Mouse (Mus musculus): Measurements from ENCODE around the gene Fras1.

The Fras1 gene

DNA sequence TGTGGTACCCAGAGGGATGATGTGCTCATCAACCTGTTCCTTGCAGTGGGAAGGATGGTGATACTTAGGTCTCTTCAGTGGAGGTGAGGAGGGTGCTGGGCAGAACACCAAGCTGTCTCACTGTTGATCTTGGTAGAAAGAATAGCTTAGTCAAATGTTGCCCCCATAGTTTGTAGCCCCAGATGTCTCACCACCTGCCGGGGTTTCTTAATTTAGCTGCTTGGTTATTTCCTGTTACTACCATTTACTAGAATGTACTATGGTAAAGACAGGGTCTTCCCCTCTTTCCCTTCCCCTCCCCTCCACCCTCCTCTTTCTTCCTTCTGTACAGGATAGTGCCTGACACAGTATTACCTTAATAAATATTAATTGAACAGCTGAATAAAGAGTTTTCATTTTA lies 118.7 kb downstream of the Fras1 start:
- DNase-seq, result no peak

DNA sequence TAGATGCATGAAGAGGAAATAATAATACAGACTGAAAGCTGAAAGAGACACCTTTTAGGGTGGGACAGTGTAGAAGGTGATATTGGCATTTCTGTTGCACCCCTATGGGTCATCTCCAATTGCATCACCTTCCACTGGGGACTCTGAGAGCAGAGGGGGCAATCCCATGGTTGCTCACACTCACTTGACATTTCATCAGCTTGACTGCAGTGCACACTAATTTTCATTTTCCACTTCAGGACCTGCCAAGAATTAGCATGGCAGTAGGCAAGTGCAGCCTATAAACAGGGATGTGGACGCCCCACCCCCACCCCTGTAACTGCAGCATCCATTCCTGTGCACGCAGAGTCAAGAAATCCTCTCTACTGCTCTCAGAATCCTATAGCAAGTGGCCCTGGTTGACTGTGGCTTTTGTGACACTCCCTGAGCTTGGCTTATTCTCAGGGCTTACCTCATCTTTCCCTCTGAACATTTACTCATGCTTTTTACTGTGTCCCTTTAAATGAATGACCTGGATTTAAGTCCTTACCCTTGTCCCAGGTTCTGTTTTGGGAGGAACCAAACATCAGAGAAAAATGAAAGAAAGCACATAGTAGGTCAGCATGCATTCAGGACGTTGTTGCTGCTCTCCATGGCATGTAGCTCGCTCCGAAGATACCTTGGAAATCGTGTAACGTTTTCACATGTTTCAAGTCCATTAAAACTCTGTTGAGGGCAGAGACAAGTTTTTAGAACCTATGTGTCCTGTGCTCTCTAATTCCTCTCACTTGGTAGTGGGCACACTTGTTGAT lies 120.9 kb downstream of the Fras1 start:
- no peak for DNase-seq

DNA sequence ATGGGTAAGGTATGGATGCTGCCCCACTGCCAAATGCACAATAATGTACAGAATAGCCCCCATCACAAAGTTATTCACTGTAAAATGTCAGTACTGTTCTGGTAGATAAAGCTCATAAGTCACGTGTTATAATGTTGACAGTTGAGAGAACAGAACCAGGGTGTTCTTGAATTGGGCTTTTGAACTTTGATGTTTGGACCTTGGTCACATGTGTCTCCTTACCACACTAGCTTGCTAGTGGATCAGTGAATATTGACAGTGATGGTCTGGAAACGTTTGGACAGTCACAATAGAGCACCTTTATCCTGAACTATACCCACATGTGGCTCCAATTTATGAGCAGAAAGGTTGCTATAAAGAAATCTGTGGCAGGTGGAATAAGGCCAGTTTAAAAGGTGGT lies 124.3 kb downstream of the Fras1 start:
- DNase-seq, result no peak

- no peak for DNase-seq
These were observed 128.0 kb downstream of the Fras1 start for GRCm38 (mm10) chr5:96501783-96502182.

DNA sequence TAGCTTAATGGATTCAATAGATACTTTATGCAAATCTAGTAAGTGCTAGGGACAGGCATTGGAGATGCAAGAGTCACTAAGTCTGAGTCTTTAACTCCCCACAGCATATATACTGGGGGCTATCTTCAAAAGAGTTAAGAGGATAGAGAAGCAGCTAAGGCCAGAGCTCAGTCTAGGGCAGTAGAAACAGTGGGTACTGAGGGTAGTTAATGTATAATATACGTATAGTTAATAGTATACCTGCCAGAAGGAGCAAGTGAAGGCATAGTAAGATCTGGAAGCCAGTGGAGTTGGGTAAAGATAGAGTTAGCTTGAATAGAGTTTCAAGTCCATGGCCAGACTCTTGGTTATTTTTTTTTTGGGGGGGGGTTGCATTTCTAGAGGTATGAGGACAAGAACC lies 128.6 kb downstream of the Fras1 start:
- no peak for DNase-seq

GRCm38 (mm10) chr5:96511005-96511404 lies 137.2 kb downstream of the Fras1 start:
- DNase-seq, result no peak

DNA sequence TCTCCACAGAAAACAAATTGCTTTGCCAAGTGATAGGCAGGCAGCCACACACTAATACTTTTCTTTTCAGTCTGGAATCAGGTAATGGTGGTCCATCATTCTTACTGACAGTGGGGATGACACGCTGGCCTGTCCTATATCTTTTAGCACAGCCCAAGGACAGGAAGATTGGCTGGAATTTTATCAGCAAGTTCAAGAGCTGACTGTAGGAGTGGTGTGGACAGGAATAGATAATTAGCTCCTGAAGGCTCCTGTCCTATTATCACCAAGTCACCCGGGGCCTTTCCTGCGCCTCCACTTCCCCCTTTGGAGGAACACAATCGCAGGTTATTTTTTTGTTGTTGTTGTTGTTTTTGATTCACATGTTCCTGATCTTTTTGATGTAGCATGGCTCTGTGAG lies 139.6 kb downstream of the Fras1 start:
- no peak for DNase-seq

DNA sequence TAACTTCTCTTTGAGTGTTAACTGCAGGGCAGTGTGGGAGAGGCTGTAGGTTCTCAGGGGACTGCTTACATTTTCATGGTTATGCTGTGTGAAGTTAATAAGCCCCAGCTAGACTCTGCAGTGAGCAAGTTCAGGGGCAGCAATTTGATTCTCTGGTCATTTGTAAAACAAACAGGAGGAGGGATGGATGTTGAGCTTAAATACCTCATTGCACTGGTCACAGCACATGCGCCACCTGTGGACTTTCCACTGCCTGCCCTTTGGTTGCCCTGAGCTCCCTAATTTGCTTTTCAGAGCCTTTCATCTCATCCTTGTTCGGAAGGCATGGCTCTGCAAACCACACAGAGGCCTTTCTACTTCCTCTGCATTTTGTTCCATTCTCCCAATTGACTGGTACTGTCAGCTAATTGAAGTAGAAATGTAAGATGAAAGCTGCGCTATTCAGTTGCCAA lies 142.1 kb downstream of the Fras1 start:
- DNase-seq, result no peak

DNA sequence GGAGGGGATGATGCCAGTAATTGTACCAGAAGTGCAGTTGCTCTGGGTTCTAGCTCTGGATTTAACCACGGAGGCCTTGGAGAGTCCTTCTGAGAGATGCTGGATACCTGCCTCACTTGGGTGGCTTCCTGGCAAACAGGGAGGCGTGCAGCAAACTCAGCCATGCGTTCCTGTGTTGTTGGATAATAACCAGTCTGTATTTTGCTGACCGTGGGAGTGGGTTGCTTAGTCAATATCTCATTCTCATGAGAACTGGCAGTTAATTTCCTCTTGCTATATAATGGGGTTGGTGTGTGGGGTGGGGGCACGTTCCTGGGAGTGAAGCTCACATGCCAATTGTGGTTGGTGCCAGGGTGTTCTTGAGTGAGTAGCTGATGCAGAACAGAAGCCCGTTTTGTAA lies 142.6 kb downstream of the Fras1 start:
- no peak for DNase-seq

GRCm38 (mm10) chr5:96521541-96521940 lies 147.8 kb downstream of the Fras1 start:
- no peak for DNase-seq

- DNase-seq, result no peak
These were observed 149.2 kb downstream of the Fras1 start for GRCm38 (mm10) chr5:96522909-96523409.

GRCm38 (mm10) chr5:96528296-96528695 lies 154.5 kb downstream of the Fras1 start:
- DNase-seq, result no peak

- DNase-seq, result no peak
These were observed 156.8 kb downstream of the Fras1 start for GRCm38 (mm10) chr5:96530516-96530915.

- DNase-seq, result no peak
These were observed 158.2 kb downstream of the Fras1 start for GRCm38 (mm10) chr5:96531962-96532361.

- no peak for DNase-seq
These were observed 162.8 kb downstream of the Fras1 start for GRCm38 (mm10) chr5:96536527-96536926.

GRCm38 (mm10) chr5:96536937-96537336 lies 163.2 kb downstream of the Fras1 start:
- DNase-seq, result no peak

GRCm38 (mm10) chr5:96544112-96544511 lies 170.4 kb downstream of the Fras1 start:
- DNase-seq, result no peak

DNA sequence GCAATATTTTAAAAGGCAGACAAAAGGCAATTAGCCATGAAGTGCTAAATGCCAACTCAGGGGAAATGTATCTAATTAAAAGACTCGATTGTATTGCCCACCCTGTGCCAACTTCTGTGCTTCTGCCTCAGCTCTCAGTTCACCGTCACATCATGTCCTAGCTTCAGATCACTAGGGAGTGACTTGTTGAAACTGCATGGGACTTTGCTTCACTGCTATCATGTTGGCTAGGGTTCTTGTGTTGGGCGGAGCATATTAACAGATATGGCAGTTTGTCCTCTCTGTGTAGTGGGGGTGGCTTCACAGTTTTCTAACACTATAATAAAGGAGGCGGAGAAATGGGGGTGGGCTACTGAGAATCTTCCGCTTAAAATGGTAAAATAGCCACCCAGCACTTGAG lies 172.2 kb downstream of the Fras1 start:
- DNase-seq, result no peak

DNA sequence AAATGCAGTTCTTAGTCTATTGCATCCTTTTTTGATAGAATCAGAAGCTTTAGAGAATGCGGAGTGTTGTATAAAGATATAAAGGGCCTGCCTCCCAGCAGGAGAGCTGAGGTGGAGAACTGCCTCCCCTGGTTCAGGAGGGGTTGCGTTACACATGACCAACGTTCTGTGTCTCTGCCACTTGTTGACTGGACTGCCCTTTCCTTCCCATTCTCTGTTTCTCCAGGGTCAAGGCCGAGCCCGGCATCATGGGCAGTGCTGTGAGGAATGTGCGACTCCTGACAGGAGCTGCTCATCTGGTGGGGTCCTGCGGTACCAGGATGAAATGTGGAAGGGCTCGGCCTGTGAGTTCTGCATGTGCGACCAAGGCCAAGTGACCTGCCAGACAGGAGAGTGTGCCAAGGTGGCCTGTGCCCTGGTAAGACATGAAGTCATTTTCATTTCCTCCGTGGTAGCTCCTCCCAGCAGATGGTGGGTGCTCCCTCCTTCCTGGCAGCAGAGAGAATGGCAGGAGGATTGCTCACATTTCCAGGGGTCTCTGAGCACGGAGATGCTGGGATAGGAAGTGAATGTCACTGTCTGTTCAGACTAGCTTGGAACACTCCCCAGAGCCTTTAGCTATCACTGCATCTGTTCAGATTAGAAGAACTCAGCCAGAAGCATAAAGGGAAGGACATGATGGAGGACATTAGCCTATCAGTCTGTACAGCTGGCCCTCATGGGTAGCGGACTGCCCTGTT lies 181.4 kb downstream of the Fras1 start:
- no peak for DNase-seq

GRCm38 (mm10) chr5:96558049-96558804 lies 184.5 kb downstream of the Fras1 start:
- DNase-seq, result no peak

DNA sequence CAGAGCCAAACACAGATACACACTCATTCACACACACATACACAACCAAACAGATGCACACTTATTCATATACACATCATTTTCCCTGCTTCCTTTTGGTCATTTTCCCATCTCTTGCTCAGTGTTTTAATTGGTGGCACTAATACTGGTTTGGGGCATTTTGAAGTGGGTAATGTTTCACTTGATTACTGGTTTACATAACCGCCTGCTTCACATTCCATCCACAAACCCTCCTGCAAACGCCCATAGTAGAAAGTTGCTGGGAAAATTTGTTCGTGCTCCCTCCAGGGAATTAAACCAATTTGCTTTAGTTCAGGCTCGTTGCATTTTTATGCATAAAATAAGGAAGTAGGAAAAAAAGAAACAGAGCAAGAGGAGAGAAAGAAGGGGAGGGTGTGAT lies 200.8 kb downstream of the Fras1 start:
- no peak for DNase-seq

- no peak for DNase-seq
These were observed 204.9 kb downstream of the Fras1 start for GRCm38 (mm10) chr5:96578705-96579104.

DNA sequence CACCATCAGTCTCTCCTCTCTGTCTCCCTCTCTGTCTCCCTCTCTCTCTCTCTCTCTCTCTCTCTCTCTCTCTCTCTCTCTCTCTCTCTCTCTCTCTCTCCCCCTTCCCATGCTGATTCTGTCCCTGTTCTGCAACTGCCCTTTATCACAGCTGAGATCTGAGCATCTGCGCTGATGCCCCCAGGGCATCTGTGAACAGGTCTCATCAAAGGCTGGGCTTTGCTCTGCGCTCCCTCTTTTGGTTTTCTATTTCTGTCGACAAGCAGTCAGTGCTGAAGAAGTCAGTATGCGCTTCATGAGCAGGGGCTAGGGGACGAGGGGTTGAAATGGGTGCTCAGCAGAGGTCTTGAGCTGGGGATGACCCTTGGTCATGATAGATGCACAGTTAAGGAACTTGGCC lies 206.2 kb downstream of the Fras1 start:
- no peak for DNase-seq
